Mouse (Mus musculus): ENCODE measurements at regions not wholly inside any gene's neighbourhood (a gene's known extent, or its start where the extent isn't known, plus 50 kb on each side); places are given as distances from the start of the nearest gene placed in this dataset.
A peak's percentile ranks its signal among the peaks of the same experiment; 100 is the strongest.

GRCm38 (mm10) chr17:93508882-93509594 lies 310.2 kb downstream of the Adcyap1 start:
- H3K4me3 ChIP-seq (replicated peaks; ENCODE audit: low read depth, low read length): no peak overlapping the region
- no peaks in the 10 kb centered on the region for H3K36me3 ChIP-seq (ENCODE audit: insufficient read depth, low read length)
- no peaks in the 10 kb centered on the region for H3K27me3 ChIP-seq (ENCODE audit: insufficient read depth, low read length)
- no peak for ATAC-seq (replicated peaks; ENCODE audit: low FRiP score, low read depth)
- DNase-seq (ENCODE audit: low spot score): no peak
- H3K27ac ChIP-seq: no peak overlapping the region
- TF ChIP-seq CTCF (IDR thresholded peaks at IDR 0.05; ENCODE audit: low read depth): no peak
- H3K4me2 ChIP-seq (ENCODE audit: low read length): no peak overlapping the region
- H3K9me3 ChIP-seq (replicated peaks; ENCODE audit: low read length): no peaks in the 10 kb centered on the region
- WGBS: 76% methylated on average over 4 of the region's 4 CpGs
- H3K4me1 ChIP-seq (replicated peaks; ENCODE audit: insufficient read depth, low read length): no peaks in the 10 kb centered on the region
- H3K9ac ChIP-seq (ENCODE audit: low read depth, low read length): no peak overlapping the region

GRCm38 (mm10) chr17:93523406-93523805 lies 324.6 kb downstream of the Adcyap1 start:
- H3K4me1 ChIP-seq (replicated peaks; ENCODE audit: insufficient read depth, low read length): no peaks in the 10 kb centered on the region
- no peaks in the 10 kb centered on the region for H3K27me3 ChIP-seq (ENCODE audit: insufficient read depth, low read length)
- no peak for DNase-seq (ENCODE audit: low spot score)
- no peaks in the 10 kb centered on the region for H3K36me3 ChIP-seq (ENCODE audit: insufficient read depth, low read length)
- H3K9ac ChIP-seq (ENCODE audit: low read depth, low read length): no peak overlapping the region
- no peaks in the 10 kb centered on the region for H3K9me3 ChIP-seq (replicated peaks; ENCODE audit: low read length)
- H3K27ac ChIP-seq: no peak overlapping the region
- ATAC-seq (replicated peaks; ENCODE audit: low FRiP score, low read depth): no peak
- TF ChIP-seq CTCF (IDR thresholded peaks at IDR 0.05; ENCODE audit: low read depth): no peak
- H3K4me2 ChIP-seq (ENCODE audit: low read length): no peak overlapping the region
- no peak overlapping the region for H3K4me3 ChIP-seq (replicated peaks; ENCODE audit: low read depth, low read length)

- H3K4me3 ChIP-seq (replicated peaks; ENCODE audit: low read depth, low read length): no peak overlapping the region
- no peak overlapping the region for H3K4me2 ChIP-seq (ENCODE audit: low read length)
- no peak overlapping the region for H3K27ac ChIP-seq
- WGBS: 44% methylated on average over 2 of the region's 2 CpGs
- no peaks in the 10 kb centered on the region for H3K9me3 ChIP-seq (replicated peaks; ENCODE audit: low read length)
- DNase-seq (ENCODE audit: low spot score) (no peak), ATAC-seq (replicated peaks; ENCODE audit: low FRiP score, low read depth) (no peak)
- no peak for TF ChIP-seq CTCF (IDR thresholded peaks at IDR 0.05; ENCODE audit: low read depth)
- no peaks in the 10 kb centered on the region for H3K27me3 ChIP-seq (ENCODE audit: insufficient read depth, low read length)
- H3K9ac ChIP-seq (ENCODE audit: low read depth, low read length): no peak overlapping the region
- H3K36me3 ChIP-seq (ENCODE audit: insufficient read depth, low read length): no peaks in the 10 kb centered on the region
- H3K4me1 ChIP-seq (replicated peaks; ENCODE audit: insufficient read depth, low read length): no peaks in the 10 kb centered on the region
These were observed 327.2 kb downstream of the Adcyap1 start for GRCm38 (mm10) chr17:93525871-93526644.

- no peaks in the 10 kb centered on the region for H3K27me3 ChIP-seq (ENCODE audit: insufficient read depth, low read length)
These were observed 333.7 kb downstream of the Adcyap1 start for GRCm38 (mm10) chr17:93532535-93532934.

GRCm38 (mm10) chr17:93534945-93535344 lies 336.1 kb downstream of the Adcyap1 start:
- Histone ChIP-seq H3K4me2 (ENCODE audit: low read length) (no peak overlapping the region), H3K9ac (ENCODE audit: low read depth, low read length) (no peak overlapping the region), H3K4me1 (replicated peaks; ENCODE audit: insufficient read depth, low read length) (no peaks in the 10 kb centered on the region), H3K27ac (no peak overlapping the region), H3K9me3 (replicated peaks; ENCODE audit: low read length) (no peaks in the 10 kb centered on the region), H3K4me3 (replicated peaks; ENCODE audit: low read depth, low read length) (no peak overlapping the region), H3K27me3 (ENCODE audit: insufficient read depth, low read length) (no peaks in the 10 kb centered on the region), H3K36me3 (ENCODE audit: insufficient read depth, low read length) (no peaks in the 10 kb centered on the region)
- no peak for DNase-seq (ENCODE audit: low spot score)
- no peak for TF ChIP-seq CTCF (IDR thresholded peaks at IDR 0.05; ENCODE audit: low read depth)
- 94% methylated on average over 2 of the region's 2 CpGs for WGBS
- no peak for ATAC-seq (replicated peaks; ENCODE audit: low FRiP score, low read depth)

More at GRCm38 (mm10) chr17:93532535-93532934, 333.7 kb downstream of the Adcyap1 start:
- H3K9ac ChIP-seq (ENCODE audit: low read depth, low read length): no peak overlapping the region
- peak; percentile 41 for TF ChIP-seq CTCF (IDR thresholded peaks at IDR 0.05; ENCODE audit: low read depth)
- H3K4me3 ChIP-seq (replicated peaks; ENCODE audit: low read depth, low read length): no peak overlapping the region
- no peaks in the 10 kb centered on the region for H3K4me1 ChIP-seq (replicated peaks; ENCODE audit: insufficient read depth, low read length)
- no peaks in the 10 kb centered on the region for H3K9me3 ChIP-seq (replicated peaks; ENCODE audit: low read length)
- no peaks in the 10 kb centered on the region for H3K36me3 ChIP-seq (ENCODE audit: insufficient read depth, low read length)
- no peak for DNase-seq (ENCODE audit: low spot score)
- ATAC-seq (replicated peaks; ENCODE audit: low FRiP score, low read depth): no peak
- no peak overlapping the region for H3K4me2 ChIP-seq (ENCODE audit: low read length)
- H3K27ac ChIP-seq: no peak overlapping the region

GRCm38 (mm10) chr17:93535751-93536150 lies 336.9 kb downstream of the Adcyap1 start:
- TF ChIP-seq CTCF (IDR thresholded peaks at IDR 0.05; ENCODE audit: low read depth): no peak
- Histone ChIP-seq H3K4me3 (replicated peaks; ENCODE audit: low read depth, low read length) (no peak overlapping the region), H3K27ac (no peak overlapping the region), H3K4me1 (replicated peaks; ENCODE audit: insufficient read depth, low read length) (no peaks in the 10 kb centered on the region), H3K27me3 (ENCODE audit: insufficient read depth, low read length) (no peaks in the 10 kb centered on the region), H3K4me2 (ENCODE audit: low read length) (no peak overlapping the region), H3K9me3 (replicated peaks; ENCODE audit: low read length) (no peaks in the 10 kb centered on the region), H3K36me3 (ENCODE audit: insufficient read depth, low read length) (no peaks in the 10 kb centered on the region), H3K9ac (ENCODE audit: low read depth, low read length) (no peak overlapping the region)
- DNase-seq (ENCODE audit: low spot score) (no peak), ATAC-seq (replicated peaks; ENCODE audit: low FRiP score, low read depth) (no peak)

Data from kidney, postnatal 0 days (tissue).